Mouse (Mus musculus) megakaryocyte, embryonic 14.5 days (primary cell): Measurements from ENCODE around the gene Rassf3. TPM values are rescaled to one million over a fixed set of nuclear protein-coding genes. Genes with fewer than 3 reads are reported as not detected.

ENCODE experiments used
- H3K27me3 ChIP-seq: replicated peaks from 2 replicates; pipeline ENCODE3; 2012; ENCODE audit warnings: inconsistent platforms
- H3K36me3 ChIP-seq: replicated peaks from 2 replicates; pipeline ENCODE3; 2012; ENCODE audit warnings: low read length, inconsistent platforms, mixed read lengths
- H3K4me1 ChIP-seq: 2 replicates; pipeline ENCODE4 v1.6.1; 2012; ENCODE audit warnings: inconsistent platforms
- H3K4me3 ChIP-seq: replicated peaks from 2 replicates; pipeline ENCODE3; 2012; ENCODE audit warnings: moderate library complexity, mild to moderate bottlenecking, inconsistent platforms
- H3K9me3 ChIP-seq: 2 replicates; pipeline ENCODE4 v1.6.1; 2012; ENCODE audit warnings: inconsistent platforms
- FLI1 ChIP-seq: IDR thresholded peaks from 2 replicates; pipeline ENCODE4 v1.6.1; 2012; ENCODE audit warnings: low read length, inconsistent platforms, mixed read lengths
- GATA1 ChIP-seq: IDR thresholded peaks from 3 replicates; pipeline ENCODE4 v1.6.1; 2012; ENCODE audit warnings: mixed read lengths, low read length, inconsistent platforms, borderline replicate concordance
- polyA plus RNA-seq: library from polyadenylated mRNA; stranded (reverse); fragments of >175 nt; gene quantifications from 2 replicates; pipeline ENCODE4 v1.2.3, GENCODE M21; 2012; ENCODE audit warnings: low replicate concordance; ENCODE audit not compliant: insufficient read depth

Gene Rassf3
- polyA plus RNA-seq, 1 experiment: 1.9 TPM

DNA sequence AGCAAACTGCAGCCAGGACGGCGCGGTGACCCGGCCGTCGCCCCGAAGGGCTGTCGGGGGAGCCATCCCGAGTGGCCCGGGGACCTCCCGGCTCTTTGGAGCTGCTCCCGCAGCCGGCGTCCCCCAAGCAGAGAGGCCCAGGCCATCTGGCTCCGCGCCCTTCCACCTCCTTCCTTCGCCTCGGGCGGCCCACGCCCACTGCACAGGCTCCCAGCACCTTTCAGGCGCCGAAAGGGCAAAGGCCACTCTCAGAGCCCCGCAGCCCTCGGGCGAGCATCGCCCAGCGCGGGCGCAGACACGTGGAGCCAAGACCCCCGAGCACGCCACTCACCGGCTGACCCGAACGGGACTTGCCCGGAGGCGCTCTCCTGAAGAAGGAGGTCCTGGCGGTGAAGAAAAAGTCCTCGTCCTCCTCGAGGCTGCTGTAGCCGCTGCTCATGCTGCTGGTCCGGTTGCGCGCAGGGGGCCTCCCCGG, 438 bp downstream of the Rassf3 start:
- H3K9me3 ChIP-seq: no peaks in the 10 kb centered on the region
- no peak for TF ChIP-seq FLI1
- no peak for TF ChIP-seq GATA1
- H3K27me3 ChIP-seq: peaks cover 31% of the 10 kb centered on the region
- peak overlapping the region; percentile 94 for H3K4me3 ChIP-seq
- no peaks in the 10 kb centered on the region for H3K36me3 ChIP-seq
- peaks cover 48% of the 10 kb centered on the region for H3K4me1 ChIP-seq

- TF ChIP-seq FLI1 (no peak), GATA1 (no peak)
- H3K9me3 ChIP-seq: no peaks in the 10 kb centered on the region
- H3K27me3 ChIP-seq: peaks cover 31% of the 10 kb centered on the region
- H3K4me1 ChIP-seq: peaks cover 48% of the 10 kb centered on the region
- peak overlapping the region; percentile 94 for H3K4me3 ChIP-seq
- no peaks in the 10 kb centered on the region for H3K36me3 ChIP-seq
Measured at GRCm38 (mm10) chr10:121475101-121475671, 961 bp downstream of the Rassf3 start.

DNA sequence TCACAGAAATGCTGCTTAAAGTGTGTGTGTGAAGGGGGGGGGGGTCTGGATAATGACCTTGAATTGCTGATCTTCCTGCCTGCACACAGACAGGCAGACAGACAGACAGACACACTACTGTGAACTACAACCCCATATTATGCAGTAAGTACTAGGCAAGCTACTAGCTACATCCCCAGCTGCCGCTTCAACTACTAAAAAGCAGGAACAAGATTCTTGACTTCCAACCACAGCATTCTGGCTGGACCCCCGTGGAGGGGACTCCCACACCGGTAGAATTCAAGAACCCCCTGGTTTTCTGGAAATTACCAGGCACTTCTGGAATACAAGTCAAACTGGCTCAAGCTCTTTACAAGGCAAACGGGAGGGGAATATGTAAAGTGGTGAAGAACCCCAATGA, 1.9 kb downstream of the Rassf3 start:
- no peak for TF ChIP-seq GATA1
- TF ChIP-seq FLI1: no peak
- Histone ChIP-seq H3K9me3 (no peaks in the 10 kb centered on the region), H3K36me3 (no peaks in the 10 kb centered on the region), H3K4me3 (peak overlapping the region; percentile 94), H3K27me3 (peaks cover 31% of the 10 kb centered on the region), H3K4me1 (peaks cover 52% of the 10 kb centered on the region)

- Histone ChIP-seq H3K4me3 (peak overlapping the region; percentile 94), H3K27me3 (peaks cover 31% of the 10 kb centered on the region), H3K9me3 (no peaks in the 10 kb centered on the region), H3K36me3 (no peaks in the 10 kb centered on the region), H3K4me1 (peaks cover 56% of the 10 kb centered on the region)
- TF ChIP-seq FLI1 (no peak), GATA1 (no peak)
Measured at GRCm38 (mm10) chr10:121473723-121474215, 2.4 kb downstream of the Rassf3 start.

GRCm38 (mm10) chr10:121472593-121473217, 3.4 kb downstream of the Rassf3 start:
- peaks cover 57% of the 10 kb centered on the region for H3K4me1 ChIP-seq
- peaks cover 31% of the 10 kb centered on the region for H3K27me3 ChIP-seq
- H3K9me3 ChIP-seq: no peaks in the 10 kb centered on the region
- no peak for TF ChIP-seq FLI1
- no peak for TF ChIP-seq GATA1
- no peaks in the 10 kb centered on the region for H3K36me3 ChIP-seq
- H3K4me3 ChIP-seq: peak overlapping the region; percentile 74

GRCm38 (mm10) chr10:121471570-121472197, 4.5 kb downstream of the Rassf3 start:
- Histone ChIP-seq H3K27me3 (peaks cover 34% of the 10 kb centered on the region), H3K36me3 (no peaks in the 10 kb centered on the region), H3K4me3 (peak overlapping the region; percentile 14), H3K4me1 (peaks cover 49% of the 10 kb centered on the region), H3K9me3 (no peaks in the 10 kb centered on the region)
- TF ChIP-seq FLI1: no peak
- no peak for TF ChIP-seq GATA1

DNA sequence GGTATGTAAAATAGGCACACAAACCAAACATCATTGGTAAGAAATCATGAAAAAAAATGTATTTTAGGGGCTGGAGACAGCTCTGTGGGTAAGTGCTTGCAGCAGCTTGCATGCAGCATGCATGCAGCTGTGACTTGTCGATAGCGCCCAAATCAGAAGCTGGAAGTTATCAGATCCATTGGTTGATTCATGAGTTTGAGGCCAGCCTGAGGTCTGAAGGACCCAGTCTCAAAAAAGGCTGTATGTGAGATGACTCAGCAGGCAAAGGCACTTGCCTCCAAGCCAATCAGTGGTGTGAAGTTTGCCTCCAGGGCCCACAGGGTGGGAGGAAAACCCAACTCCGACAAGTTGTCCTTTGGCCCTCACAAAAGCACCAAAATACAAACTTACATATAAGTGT, 6.5 kb downstream of the Rassf3 start:
- Histone ChIP-seq H3K27me3 (peaks cover 22% of the 10 kb centered on the region), H3K36me3 (no peaks in the 10 kb centered on the region), H3K4me3 (no peak overlapping the region), H3K9me3 (no peaks in the 10 kb centered on the region), H3K4me1 (peaks cover 34% of the 10 kb centered on the region)
- TF ChIP-seq FLI1: no peak
- TF ChIP-seq GATA1: no peak

DNA sequence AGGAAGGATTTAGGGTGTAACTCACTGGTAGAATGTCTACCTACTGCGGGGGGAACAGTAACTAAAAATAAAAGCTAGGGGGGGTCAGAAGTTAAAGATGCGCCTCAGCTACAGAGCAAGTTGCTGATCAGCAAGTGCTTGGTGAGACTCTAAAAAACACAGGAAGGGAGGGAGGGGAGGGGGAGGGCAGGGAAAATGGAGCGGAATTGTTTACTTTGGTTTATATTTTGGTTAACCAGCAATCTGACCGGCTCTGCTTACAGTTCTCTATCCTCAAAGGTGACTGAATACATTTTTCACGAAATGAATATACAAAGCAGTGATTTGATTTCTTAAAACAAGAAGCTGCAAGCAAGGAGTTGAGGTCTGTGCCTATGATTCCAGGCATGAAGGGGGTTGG, 7.2 kb downstream of the Rassf3 start:
- Histone ChIP-seq H3K4me3 (no peak overlapping the region), H3K27me3 (peaks cover 16% of the 10 kb centered on the region), H3K4me1 (peaks cover 28% of the 10 kb centered on the region), H3K36me3 (no peaks in the 10 kb centered on the region), H3K9me3 (no peaks in the 10 kb centered on the region)
- TF ChIP-seq GATA1: no peak

- H3K27me3 ChIP-seq: peaks cover 12% of the 10 kb centered on the region
- no peaks in the 10 kb centered on the region for H3K36me3 ChIP-seq
- TF ChIP-seq GATA1 (no peak), FLI1 (no peak)
- H3K4me1 ChIP-seq: peaks cover 25% of the 10 kb centered on the region
- no peak overlapping the region for H3K4me3 ChIP-seq
- H3K9me3 ChIP-seq: no peaks in the 10 kb centered on the region
Measured at GRCm38 (mm10) chr10:121468261-121468660, 7.9 kb downstream of the Rassf3 start.

DNA sequence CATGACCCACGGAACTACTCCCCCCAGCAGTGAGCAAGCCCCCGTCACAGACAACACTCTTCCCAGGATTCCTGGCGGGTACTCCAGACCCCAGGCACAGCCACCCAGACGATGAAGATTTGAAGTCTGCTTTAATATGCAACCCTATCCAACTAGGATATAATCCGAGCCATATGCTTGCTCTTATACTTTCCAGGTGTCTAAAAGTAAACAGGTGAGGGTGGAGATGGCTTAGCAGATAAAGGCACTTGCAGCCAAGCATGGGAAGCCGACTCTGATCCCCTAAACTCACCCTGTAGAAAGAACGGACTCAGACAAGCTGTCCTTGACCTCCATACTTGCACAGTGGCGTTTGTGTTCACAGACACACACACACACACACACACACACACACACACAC, 8.4 kb downstream of the Rassf3 start:
- Histone ChIP-seq H3K36me3 (no peaks in the 10 kb centered on the region), H3K9me3 (no peaks in the 10 kb centered on the region), H3K4me1 (peaks cover 25% of the 10 kb centered on the region)

More for the DNA sequence above, 8.4 kb downstream of the Rassf3 start:
- peaks cover 10% of the 10 kb centered on the region for H3K27me3 ChIP-seq
- TF ChIP-seq FLI1: no peak
- no peak for TF ChIP-seq GATA1
- no peak overlapping the region for H3K4me3 ChIP-seq
